Mouse (Mus musculus): ENCODE measurements around the gene Zyg11a.
"Not testable (repeated sequence)": the region's sequence is repeated elsewhere in the genome, so short reads cannot be mapped to it uniquely, and the experiment has no call there.

The Zyg11a gene

DNA sequence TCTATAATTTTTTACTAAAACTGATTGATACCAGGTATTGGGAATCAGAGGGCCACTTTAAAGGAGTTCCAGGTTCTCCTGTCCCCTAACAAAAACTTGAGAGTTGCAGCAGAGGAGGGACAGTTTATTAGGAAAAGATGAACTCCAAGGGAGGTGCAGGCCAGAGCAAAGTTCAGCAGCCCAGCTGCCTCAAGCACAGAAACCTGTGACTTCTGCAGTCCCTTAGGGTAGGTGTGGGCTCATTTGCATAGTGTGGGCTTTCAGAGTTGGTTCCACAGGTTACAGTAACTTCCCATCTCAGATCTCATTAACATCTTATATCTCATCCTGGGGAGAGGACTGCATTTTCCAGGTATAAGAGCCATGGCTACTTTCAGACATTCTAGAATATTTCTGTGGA, 74.1 kb downstream of the Zyg11a start:
- no peak for DNase-seq (ENCODE audit: low spot score)

- not testable (repeated sequence) for DNase-seq (ENCODE audit: low spot score)
These were observed 74.7 kb downstream of the Zyg11a start for GRCm38 (mm10) chr4:108143178-108143577.

- DNase-seq (ENCODE audit: low spot score), result no peak
These were observed 80.9 kb downstream of the Zyg11a start for GRCm38 (mm10) chr4:108136938-108137337.

Measured in c-Kit-positive CD71-positive TER-119-positive erythroid progenitor cells, embryonic 14.5 days (primary cell).